Mouse (Mus musculus) kidney, adult 2 months (tissue): Measurements from ENCODE around the gene Ctnnd1. TPM values are rescaled to one million over a fixed set of nuclear protein-coding genes. Genes with fewer than 3 reads are reported as not detected.

ENCODE experiments used
- DNase-seq: peaks from one replicate; pipeline ENCODE4 v3.0.0; 2021
- H3K27ac ChIP-seq: fragments of 200-500 bp; 2 replicates; pipeline ENCODE4 v1.5.1; 2012; ENCODE audit warnings: low read depth, low read length, control low read depth, inconsistent platforms; ENCODE audit not compliant: insufficient read depth
- H3K27me3 ChIP-seq: fragments of 200-500 bp; replicated peaks from 2 replicates; pipeline ENCODE4 v1.6.1; 2012; ENCODE audit warnings: mild to moderate bottlenecking, moderate library complexity, low read length, inconsistent platforms; ENCODE audit not compliant: control insufficient read depth, insufficient read depth
- H3K36me3 ChIP-seq: fragments of 200-500 bp; 2 replicates; pipeline ENCODE4 v1.6.1; 2012; ENCODE audit warnings: mild to moderate bottlenecking, moderate library complexity, low read length, inconsistent platforms; ENCODE audit not compliant: control insufficient read depth, insufficient read depth
- H3K4me1 ChIP-seq: fragments of 200-500 bp; 2 replicates; pipeline ENCODE4 v1.6.1; 2011; ENCODE audit warnings: low read length; ENCODE audit not compliant: control insufficient read depth, insufficient read depth
- H3K4me3 ChIP-seq: fragments of 200-500 bp; 2 replicates; pipeline ENCODE4 v1.5.1; 2011; ENCODE audit warnings: mild to moderate bottlenecking, low read depth, low read length, control low read depth; ENCODE audit not compliant: insufficient read depth
- CTCF ChIP-seq: fragments of 200-500 bp; conservative IDR thresholded peaks from 2 replicates; pipeline ENCODE4 v1.5.1; 2011; ENCODE audit warnings: low read depth, mild to moderate bottlenecking, control low read depth, low read length, moderate library complexity, mixed read lengths; ENCODE audit not compliant: insufficient read depth, insufficient read length
- POLR2A ChIP-seq: fragments of 200-500 bp; IDR thresholded peaks from one replicate; pipeline ENCODE4 v1.6.1; 2011; ENCODE audit warnings: low read depth, low read length, control low read depth
- WGBS: fragments of 180-500 bp; shearing (Covaris S2); methylation state at CpG from one replicate; pipeline ENCODE4 v1.1.7; 2018; 5-methylcytosine and 5-hydroxymethylcytosine counted together
- polyA plus RNA-seq: library from polyadenylated mRNA; depleted of rRNA; stranded (reverse); fragments of >200 nt; gene quantifications from 2 replicates; pipeline ENCODE4 v1.2.3, GENCODE M21; 2012; rRNA removed

Gene Ctnnd1
- polyA plus RNA-seq, 1 experiment, result 58.7 TPM

GRCm38 (mm10) chr2:84574130-84574529 lies 76.4 kb downstream of the Ctnnd1 start:
- Histone ChIP-seq H3K27me3 (no peaks in the 10 kb centered on the region), H3K4me3 (no peak overlapping the region), H3K27ac (no peak overlapping the region), H3K4me1 (no peaks in the 10 kb centered on the region), H3K36me3 (no peaks in the 10 kb centered on the region)
- WGBS, result 95% methylated on average over 4 of the region's 4 CpGs
- TF ChIP-seq POLR2A (no peak), CTCF (no peak)
- DNase-seq, result no peak

- Histone ChIP-seq H3K27me3 (no peaks in the 10 kb centered on the region), H3K36me3 (no peaks in the 10 kb centered on the region), H3K4me1 (no peaks in the 10 kb centered on the region), H3K4me3 (no peak overlapping the region), H3K27ac (no peak overlapping the region)
- no peak for DNase-seq
- TF ChIP-seq POLR2A (no peak), CTCF (peak; percentile 45; the same call in 1 of the 2 replicates)
- 47% methylated on average over 10 of the region's 10 CpGs for WGBS
These were observed 93.6 kb downstream of the Ctnnd1 start for GRCm38 (mm10) chr2:84556888-84557514.

- WGBS, result 78% methylated on average over 10 of the region's 10 CpGs
- H3K4me1 ChIP-seq, result no peaks in the 10 kb centered on the region
- no peaks in the 10 kb centered on the region for H3K36me3 ChIP-seq
- H3K27ac ChIP-seq, result no peak overlapping the region
- H3K4me3 ChIP-seq, result no peak overlapping the region
- TF ChIP-seq CTCF (no peak), POLR2A (no peak)
- no peak for DNase-seq
- no peaks in the 10 kb centered on the region for H3K27me3 ChIP-seq
These were observed 99.0 kb downstream of the Ctnnd1 start for GRCm38 (mm10) chr2:84551390-84552100.

Other genes starting within 250 kb of the Ctnnd1 start
- gene Calcrl, start 225.4 kb downstream of the Ctnnd1 start, polyA plus RNA-seq, result 6.6 and 9.8 TPM in 2 replicates
- 4.4 and 6.9 TPM in 2 replicates for gene Tfpi, start 174.0 kb downstream of the Ctnnd1 start, polyA plus RNA-seq
- 0.02 TPM in 1 of 2 replicates, not detected in the other for gene Btbd18, start 8.3 kb upstream of the Ctnnd1 start, polyA plus RNA-seq
- 29.6 and 32.2 TPM in 2 replicates for gene Selenoh, start 20.0 kb upstream of the Ctnnd1 start, polyA plus RNA-seq
- not detected in 2 replicates for gene Gm28635, start 27.3 kb upstream of the Ctnnd1 start, polyA plus RNA-seq
- gene Med19, start 27.6 kb upstream of the Ctnnd1 start, polyA plus RNA-seq, result 7.8 and 9.3 TPM in 2 replicates
- 188 and 193 TPM in 2 replicates for gene Tmx2, start 28.4 kb upstream of the Ctnnd1 start, polyA plus RNA-seq
- gene Zdhhc5, start 64.4 kb upstream of the Ctnnd1 start, polyA plus RNA-seq, result 59.6 and 65.8 TPM in 2 replicates
- 9.3 and 11.1 TPM in 2 replicates for gene Clp1, start 76.6 kb upstream of the Ctnnd1 start, polyA plus RNA-seq
- 0.46 and 0.48 TPM in 2 replicates for gene Ypel4, start 83.3 kb upstream of the Ctnnd1 start, polyA plus RNA-seq
- gene Gm19426, start 92.9 kb upstream of the Ctnnd1 start, polyA plus RNA-seq, result 2.0 TPM in 2 replicates
- gene Serping1, start 124.7 kb upstream of the Ctnnd1 start, polyA plus RNA-seq, result 232 and 288 TPM in 2 replicates
- 18.1 and 24.1 TPM in 2 replicates for gene Ube2l6, start 148.1 kb upstream of the Ctnnd1 start, polyA plus RNA-seq
- gene Smtnl1, start 171.9 kb upstream of the Ctnnd1 start, polyA plus RNA-seq, result 2.6 TPM in 1 of 2 replicates, not detected in the other
- gene Timm10, start 176.2 kb upstream of the Ctnnd1 start, polyA plus RNA-seq, result 62.2 and 90.3 TPM in 2 replicates
- gene Slc43a1, start 188.1 kb upstream of the Ctnnd1 start, polyA plus RNA-seq, result 3.6 and 4.3 TPM in 2 replicates
- gene Rtn4rl2, start 235.9 kb upstream of the Ctnnd1 start, polyA plus RNA-seq, result 1.4 and 1.5 TPM in 2 replicates